Mouse (Mus musculus) frontal cortex, postnatal 14 days (tissue): ENCODE results near the gene Shank2.

Source experiments
- DNase-seq, 2 experiments: peaks; one replicate each; pipeline ENCODE4 v3.0.0; 2022; ENCODE audit warnings: low spot score in 2 of 2

Gene Shank2

GRCm38 (mm10) chr7:144336626-144337025, 334.9 kb downstream of the Shank2 start:
- DNase-seq = no peak

GRCm38 (mm10) chr7:144338694-144339093, 337.0 kb downstream of the Shank2 start:
- DNase-seq = no peak

DNA sequence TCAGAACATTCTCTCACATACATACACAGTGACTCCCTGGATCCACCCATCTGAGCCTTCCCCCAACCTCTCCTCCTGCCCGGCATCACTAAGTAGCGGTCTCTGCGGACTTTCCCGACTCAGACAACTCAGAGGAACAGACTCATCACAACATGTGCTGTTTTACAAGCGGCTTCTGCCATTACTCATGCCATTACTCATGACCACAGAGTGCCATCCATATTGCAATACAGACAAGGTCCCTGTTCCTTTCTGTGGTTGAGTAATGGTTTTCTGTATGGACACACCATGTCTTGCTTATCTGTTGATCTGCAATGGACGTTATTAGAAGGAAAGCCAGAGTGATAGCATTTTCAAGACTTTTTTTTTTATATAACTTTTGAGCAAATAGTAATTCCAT, 338.6 kb downstream of the Shank2 start:
- DNase-seq = no peak

- no peak for DNase-seq
These were observed 364.4 kb downstream of the Shank2 start for GRCm38 (mm10) chr7:144366133-144366532.

DNA sequence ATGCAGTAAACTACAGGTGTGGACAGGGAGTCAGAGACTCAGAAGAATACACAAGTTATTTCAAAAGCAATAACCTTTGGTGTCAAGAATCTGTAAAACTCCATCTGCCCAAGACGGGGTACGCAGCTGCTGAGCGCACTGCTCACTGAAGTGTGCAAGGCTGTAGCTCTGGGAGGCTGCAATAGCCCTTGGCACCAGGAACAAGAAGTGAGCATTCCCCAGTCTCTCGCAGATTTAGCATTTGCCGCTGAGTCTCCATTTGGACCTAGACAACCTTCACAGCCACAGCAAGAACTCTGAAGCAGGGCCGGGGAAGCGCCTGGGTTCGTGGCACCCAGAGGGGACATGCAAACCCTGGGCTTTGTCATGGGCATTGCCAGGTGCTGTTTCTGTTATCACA, 371.3 kb downstream of the Shank2 start:
- no peak for DNase-seq

- no peak for DNase-seq
These were observed 373.8 kb downstream of the Shank2 start for GRCm38 (mm10) chr7:144375483-144375882.

DNA sequence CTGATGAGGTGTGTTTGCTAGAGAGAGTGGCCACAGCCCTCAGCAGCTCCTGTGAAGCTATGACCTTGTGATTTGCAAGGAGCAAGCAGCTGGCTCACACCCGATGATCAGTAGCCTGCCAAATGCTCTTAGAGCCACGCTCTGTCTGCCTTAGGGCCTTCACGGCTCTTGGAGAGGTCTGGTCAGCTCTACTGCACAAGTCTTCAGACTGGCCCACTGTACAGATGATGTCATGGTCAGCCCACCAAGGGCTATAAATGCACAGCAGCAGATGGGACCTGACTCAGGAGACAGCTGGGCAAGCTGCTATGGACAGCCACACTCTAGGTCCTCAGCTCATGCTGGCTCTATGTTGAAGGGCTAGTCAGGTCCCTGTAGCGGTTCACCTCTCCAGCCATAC, 376.5 kb downstream of the Shank2 start:
- no peak for DNase-seq

DNA sequence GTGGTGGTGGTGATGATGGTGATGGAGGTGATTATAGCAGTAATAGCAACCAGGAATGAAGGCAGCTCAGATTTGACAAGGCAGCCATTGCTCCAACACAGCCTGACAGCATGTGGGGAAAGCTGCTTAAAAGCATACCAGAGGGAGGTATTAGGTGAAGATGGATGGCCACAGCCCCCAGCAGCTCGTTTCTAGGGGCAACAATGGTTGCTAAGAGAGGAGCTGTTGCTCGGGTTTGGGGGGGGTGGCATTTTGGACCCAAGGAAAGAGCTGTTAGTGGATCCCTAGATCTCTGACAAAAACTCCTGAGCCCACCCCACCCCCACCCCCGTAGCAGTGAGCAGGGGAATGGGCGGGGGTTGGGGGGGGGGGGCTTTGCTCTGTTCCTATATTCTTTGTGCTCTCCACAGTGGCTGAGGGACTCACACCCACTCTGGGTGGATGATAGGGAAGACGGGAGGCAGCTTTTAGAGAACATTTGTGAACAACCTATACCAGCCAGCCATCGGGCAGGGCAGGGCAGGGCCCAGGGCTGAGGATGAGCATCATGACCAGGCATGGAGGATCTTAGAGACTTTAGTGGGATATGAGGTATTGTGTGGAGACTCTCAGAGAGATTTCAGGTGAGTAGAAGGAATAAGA, 377.6 kb downstream of the Shank2 start:
- DNase-seq = no peak

DNA sequence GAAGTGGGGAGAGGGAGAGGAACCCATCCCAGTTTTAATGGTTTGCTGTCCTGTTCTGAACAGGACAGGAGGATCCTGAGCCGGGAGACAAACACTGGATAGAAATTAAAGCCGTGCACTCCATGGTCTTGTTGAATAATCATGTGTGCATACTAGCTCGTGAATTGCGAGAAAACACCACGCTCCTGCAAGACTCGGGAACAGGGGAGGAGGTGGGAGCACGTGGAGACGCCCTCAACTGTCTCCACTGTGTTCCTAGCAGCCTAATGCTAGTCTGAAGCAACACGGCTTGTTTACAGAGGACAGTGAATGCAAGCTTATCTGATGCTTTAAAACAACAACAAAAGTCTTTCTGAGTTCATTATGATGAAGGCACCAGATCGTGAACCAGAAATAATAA, 379.9 kb downstream of the Shank2 start:
- no peak for DNase-seq

DNA sequence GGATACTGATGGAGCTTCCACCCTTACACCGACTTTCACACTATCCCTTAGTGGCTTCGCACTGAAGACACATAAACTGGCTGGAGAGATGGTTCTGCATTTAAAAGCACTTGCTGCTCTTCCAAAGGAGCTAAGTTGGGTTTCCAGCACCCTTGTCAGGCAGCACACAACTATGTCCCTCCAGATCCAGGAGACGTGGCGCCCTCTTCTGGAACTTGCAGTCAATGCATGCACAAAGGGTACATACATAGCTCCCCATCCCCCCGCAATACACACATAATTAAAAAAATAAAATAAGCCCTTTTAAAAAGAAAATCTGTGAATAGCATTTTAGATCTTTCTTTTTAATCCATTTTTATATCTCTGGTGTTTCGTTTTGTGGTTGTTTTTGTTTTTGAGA, 385.8 kb downstream of the Shank2 start:
- no peak for DNase-seq

DNA sequence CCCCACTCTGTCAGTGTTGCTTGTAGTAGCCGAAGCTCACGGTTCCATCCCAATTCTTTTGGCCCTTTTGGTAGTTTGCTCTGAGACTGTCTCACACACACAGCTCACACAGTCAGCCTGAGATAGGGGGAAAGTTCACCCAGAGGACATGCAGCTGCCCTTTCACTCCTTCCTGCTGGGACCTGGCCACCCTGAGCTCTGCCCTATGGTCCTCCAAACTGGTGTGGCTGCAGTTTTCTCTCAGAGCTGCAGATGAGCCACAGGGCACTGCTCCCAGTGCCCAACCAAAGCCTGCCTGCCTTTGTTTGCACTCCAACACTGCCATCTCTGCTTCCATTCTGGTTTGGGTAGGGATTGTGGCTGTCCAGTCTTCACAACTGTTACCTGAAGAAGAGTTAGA, 388.0 kb downstream of the Shank2 start:
- DNase-seq = no peak

DNA sequence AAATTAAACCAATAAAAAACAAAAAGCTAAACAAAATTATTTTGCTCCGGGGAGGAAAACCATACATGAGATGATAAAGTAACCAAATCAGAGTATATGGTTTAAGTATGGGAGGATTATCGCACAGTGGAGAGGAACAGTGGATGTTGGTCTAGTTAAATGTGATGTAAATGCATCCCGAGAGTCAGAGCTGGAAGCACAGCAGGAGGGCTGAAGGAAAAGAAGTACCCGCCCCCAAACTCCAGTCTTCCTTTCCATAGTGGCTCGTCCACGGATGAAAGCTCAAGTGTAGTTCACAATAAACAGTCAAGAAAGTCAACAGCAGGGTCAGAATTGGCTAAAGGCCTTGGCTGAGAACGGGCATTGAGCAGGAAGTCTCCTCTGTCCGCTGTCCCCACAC, 388.9 kb downstream of the Shank2 start:
- DNase-seq = no peak

GRCm38 (mm10) chr7:144391727-144392126, 390.0 kb downstream of the Shank2 start:
- no peak for DNase-seq

DNA sequence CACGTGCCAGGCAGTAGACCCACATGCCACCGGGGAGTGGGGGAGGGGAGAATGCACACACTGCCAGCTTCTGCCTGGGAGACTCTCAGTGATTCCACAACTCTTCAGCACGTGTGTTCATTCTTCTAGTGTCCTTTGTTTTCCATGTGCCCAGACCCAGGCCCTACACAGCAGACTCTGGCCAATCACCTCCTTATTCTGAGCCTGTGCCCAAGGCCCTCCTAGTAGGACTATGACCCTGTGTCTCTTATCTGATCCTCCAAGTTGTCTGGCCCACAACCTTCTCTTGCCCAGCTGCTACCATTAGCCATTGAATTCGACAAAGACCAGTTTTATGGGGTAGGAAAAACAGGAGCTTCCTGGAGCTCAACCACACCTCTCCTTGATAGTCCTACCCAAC, 400.8 kb downstream of the Shank2 start:
- DNase-seq = no peak

GRCm38 (mm10) chr7:144407675-144408074, 405.9 kb downstream of the Shank2 start:
- no peak for DNase-seq

DNA sequence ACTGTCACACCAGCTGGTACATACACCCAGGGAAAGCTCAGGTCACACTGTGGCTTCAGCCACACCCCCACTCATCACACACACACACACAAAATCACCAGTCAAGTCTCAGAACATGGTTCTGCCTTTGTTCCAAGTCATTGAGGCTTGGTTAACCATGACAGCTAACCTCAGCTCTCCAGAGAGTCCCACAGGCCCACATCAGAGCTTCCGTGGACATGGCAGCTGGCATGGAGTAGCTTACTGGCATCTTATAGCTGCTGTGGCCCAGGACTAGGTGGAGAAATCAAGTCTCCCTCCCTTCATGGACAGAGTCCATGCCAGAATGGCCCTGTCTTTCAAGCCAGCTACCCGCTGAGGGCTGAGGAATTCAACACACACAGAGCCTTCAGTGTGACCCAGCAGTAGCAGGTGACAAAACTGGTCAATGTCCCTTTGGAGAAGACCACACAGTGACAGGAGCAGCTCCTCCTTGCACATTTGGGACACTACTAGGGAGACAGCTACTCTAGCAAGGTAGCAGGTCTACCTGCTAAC, 406.8 kb downstream of the Shank2 start:
- DNase-seq = no peak

- DNase-seq = no peak
These were observed 408.0 kb downstream of the Shank2 start for GRCm38 (mm10) chr7:144409682-144410081.

DNA sequence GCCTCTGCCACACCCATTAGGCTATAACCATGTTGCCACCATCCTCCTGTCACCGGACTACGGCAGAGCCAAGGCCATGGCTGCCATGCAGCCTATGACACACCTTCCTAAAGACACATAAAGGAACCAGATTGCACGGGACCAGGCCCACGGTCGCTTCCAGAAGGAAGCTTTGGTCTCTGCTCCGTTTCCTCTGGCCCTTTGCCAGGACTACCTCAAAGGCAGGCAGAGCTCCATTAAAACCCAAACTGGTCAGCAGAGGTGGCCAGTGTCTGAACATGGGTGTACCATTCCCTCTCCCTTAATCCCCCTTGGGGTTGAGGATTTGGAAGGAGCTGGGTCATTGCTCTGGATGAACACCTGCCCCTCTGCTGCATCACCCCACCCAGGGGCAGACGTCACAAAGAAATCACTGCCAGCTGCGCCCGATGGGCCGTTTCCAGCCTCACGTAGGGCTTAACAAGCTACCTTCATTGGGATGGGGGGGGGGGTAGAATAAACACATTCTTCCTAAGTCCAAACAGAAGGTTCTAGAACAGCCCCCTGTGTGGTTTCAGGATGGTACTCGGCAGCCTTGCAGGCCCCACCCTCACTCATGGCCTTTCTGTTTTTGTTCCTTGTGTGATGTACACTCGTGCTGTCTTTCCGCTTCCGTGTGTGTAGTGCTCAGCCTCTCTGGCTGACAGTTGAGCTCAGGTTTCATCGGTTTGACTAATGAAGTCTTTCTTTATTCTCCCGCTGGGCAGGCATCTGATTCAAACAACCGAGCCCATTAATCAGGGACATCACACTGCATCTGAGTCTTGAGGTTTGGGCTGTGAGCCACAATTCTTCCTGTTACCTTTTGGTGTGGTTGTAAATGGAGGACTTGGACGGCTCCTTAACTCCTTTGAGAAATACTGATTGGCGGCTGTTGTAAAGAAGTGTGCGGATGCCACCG, 410.5 kb downstream of the Shank2 start:
- no peak for DNase-seq

DNA sequence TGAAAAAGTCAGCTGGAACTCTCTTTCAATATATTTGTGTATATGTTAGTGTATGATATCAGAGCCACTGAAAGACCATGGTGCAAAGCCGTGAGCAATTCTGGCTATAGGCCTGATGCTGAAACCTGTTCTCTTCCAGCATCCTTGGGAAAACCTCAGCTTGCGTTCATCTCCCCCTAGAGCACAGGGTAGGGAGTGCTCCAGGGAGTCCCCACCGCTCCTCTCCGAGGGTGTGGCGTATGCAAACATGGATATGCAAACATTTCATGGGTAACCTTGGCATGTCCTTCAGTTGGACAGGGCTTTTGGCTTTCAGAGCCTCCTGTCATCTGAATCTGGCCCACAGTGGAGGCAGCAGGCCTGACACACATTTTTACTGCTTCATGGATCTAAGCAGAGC, 412.9 kb downstream of the Shank2 start:
- DNase-seq = no peak

GRCm38 (mm10) chr7:144415795-144416194, 414.1 kb downstream of the Shank2 start:
- no peak for DNase-seq

DNA sequence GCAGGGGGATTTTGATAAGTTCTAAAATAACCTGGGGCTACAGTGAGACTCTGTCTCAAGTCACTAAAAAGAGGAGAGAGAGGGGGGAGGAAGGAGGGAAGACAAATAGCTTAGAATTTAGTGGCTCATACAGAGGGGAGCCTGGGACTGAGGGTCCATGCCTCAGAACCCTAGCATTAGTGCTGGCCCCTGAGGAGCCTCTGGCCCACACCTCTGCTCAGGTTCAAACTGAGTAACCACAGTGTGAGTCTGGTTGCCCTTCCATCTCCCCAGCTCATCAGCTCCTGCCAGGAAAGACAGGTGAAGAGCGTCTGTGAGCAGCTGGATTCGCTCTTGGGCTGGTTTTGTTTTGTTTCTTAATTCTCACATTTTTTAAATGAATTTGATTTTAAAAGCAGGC, 415.5 kb downstream of the Shank2 start:
- no peak for DNase-seq

- peak; percentile 72 to 81 for DNase-seq
These were observed 416.1 kb downstream of the Shank2 start for GRCm38 (mm10) chr7:144417644-144418343.
